Mouse (Mus musculus) liver, embryonic 14.5 days (tissue): Measurements from ENCODE around the gene Snx18. TPM values are rescaled to one million over a fixed set of nuclear protein-coding genes. Genes with fewer than 3 reads are reported as not detected.

ENCODE experiments used
- ATAC-seq: fragments of 200-750 bp; cut with Nextera tagmentation; 2 replicates; pipeline ENCODE4 v1.8.0; 2017; ENCODE audit warnings: moderate number of reproducible peaks, mild to moderate bottlenecking, moderate library complexity; ENCODE audit not compliant: insufficient read depth
- DNase-seq, 3 experiments: peaks; one replicate each; pipeline ENCODE4 v3.0.0-alpha.2; 2012 to 2013; ENCODE audit warnings: low read depth in 3 of 3, low spot score in 3 of 3
- H3K27ac ChIP-seq: fragments of 300-500 bp; sonication (generic); 2 replicates; pipeline ENCODE4 v1.5.1; 2014; ENCODE audit warnings: moderate library complexity, mild to moderate bottlenecking, control low read depth, inconsistent platforms
- H3K27me3 ChIP-seq: fragments of 300-500 bp; sonication (generic); 2 replicates; pipeline ENCODE4 v1.6.1; 2014; ENCODE audit warnings: mild to moderate bottlenecking, low read length, moderate library complexity; ENCODE audit not compliant: control insufficient read depth, insufficient read depth
- H3K36me3 ChIP-seq: fragments of 300-500 bp; sonication (generic); replicated peaks from 2 replicates; pipeline ENCODE4 v1.6.1; 2014; ENCODE audit warnings: low read depth; ENCODE audit not compliant: control insufficient read depth, insufficient read depth
- H3K4me1 ChIP-seq, 2 experiments: fragments of 200-500 bp in 1 of 2; fragments of 300-500 bp in 1 of 2; sonication (generic) in 1 of 2; replicated peaks; 2 replicates each; pipeline ENCODE4 v1.6.1; 2012 to 2014; ENCODE audit warnings: antibody characterized with exemption in 1 of 2, inconsistent platforms in 1 of 2, low read length in 1 of 2; ENCODE audit not compliant: control insufficient read depth in 2 of 2, insufficient read depth in 2 of 2
- H3K4me2 ChIP-seq: fragments of 300-500 bp; sonication (generic); 2 replicates; pipeline ENCODE4 v1.6.1; 2014; ENCODE audit warnings: low read depth, mild to moderate bottlenecking, control low read depth, moderate library complexity
- H3K4me3 ChIP-seq, 2 experiments: fragments of 200-500 bp in 1 of 2; fragments of 300-500 bp in 1 of 2; sonication (generic) in 1 of 2; 2 replicates each; pipeline ENCODE4 v1.5.1; 2012 to 2014; ENCODE audit warnings: low read depth in 2 of 2, low read length in 2 of 2, mild to moderate bottlenecking in 2 of 2, control low read depth in 1 of 2, inconsistent platforms in 1 of 2, moderate library complexity in 1 of 2; ENCODE audit not compliant: insufficient read depth in 1 of 2
- H3K9ac ChIP-seq: fragments of 300-500 bp; sonication (generic); replicated peaks from 2 replicates; pipeline ENCODE4 v1.6.1; 2014; ENCODE audit warnings: mild to moderate bottlenecking, control low read depth, moderate library complexity
- H3K9me3 ChIP-seq: fragments of 300-500 bp; sonication (generic); 2 replicates; pipeline ENCODE4 v1.6.1; 2016; ENCODE audit warnings: low read length, mixed read lengths; ENCODE audit not compliant: control insufficient read depth
- CTCF ChIP-seq: IDR thresholded peaks from 2 replicates; pipeline ENCODE4 v1.5.1; 2016; ENCODE audit warnings: antibody characterized with exemption, low read depth, control low read depth
- EP300 ChIP-seq: IDR thresholded peaks from 2 replicates; pipeline ENCODE4 v1.6.1; 2016; ENCODE audit warnings: antibody characterized with exemption, low read depth
- WGBS: fragments of 180-500 bp; shearing (Covaris S2); extraction: QIAGEN DNeasy Blood & Tissue Kit; methylation state at CpG from one replicate; pipeline ENCODE4 v1.1.7; 2014; ENCODE audit not compliant: insufficient replicate concordance; 5-methylcytosine and 5-hydroxymethylcytosine counted together
- polyA plus RNA-seq, 2 experiments: library from polyadenylated mRNA; depleted of rRNA in 1 of 2; stranded (reverse) in 1 of 2; unstranded in 1 of 2; fragments of >200 nt; fragmentation: Nextera tagmentation in 1 of 2; extraction: Ambion mirVana in 1 of 2; gene quantifications; 2 replicates each; pipeline versions ENCODE4 v1.2.1 to v1.2.3; 2012 to 2014

Gene Snx18
- polyA plus RNA-seq, 2 experiments, result 3.8 to 5.9 TPM

- no peaks in the 10 kb centered on the region for H3K27me3 ChIP-seq
- H3K27ac ChIP-seq, result no peak overlapping the region
- H3K9ac ChIP-seq, result no peak overlapping the region
- no peak for DNase-seq
- no peaks in the 10 kb centered on the region; a peak in 1 of 4 replicates for H3K4me1 ChIP-seq
- no peak overlapping the region for H3K4me2 ChIP-seq
- no peaks in the 10 kb centered on the region for H3K36me3 ChIP-seq
- TF ChIP-seq EP300 (no peak), CTCF (no peak)
- no peaks in the 10 kb centered on the region for H3K9me3 ChIP-seq
- ATAC-seq, result no peak
- 48% methylated on average over 9 of the region's 9 CpGs for WGBS
- no peak overlapping the region for H3K4me3 ChIP-seq
These were observed 46.2 kb downstream of the Snx18 start for GRCm38 (mm10) chr13:113572046-113572686.

- no peak for ATAC-seq
- no peak for DNase-seq
- no peak for TF ChIP-seq EP300
- TF ChIP-seq CTCF, result no peak
These were observed 48.8 kb downstream of the Snx18 start for GRCm38 (mm10) chr13:113569526-113569925.

GRCm38 (mm10) chr13:113566951-113567350 lies 51.4 kb downstream of the Snx18 start:
- WGBS, result 57% methylated on average over 5 of the region's 5 CpGs

More at GRCm38 (mm10) chr13:113569526-113569925, 48.8 kb downstream of the Snx18 start:
- Histone ChIP-seq H3K9me3 (no peaks in the 10 kb centered on the region), H3K27ac (no peak overlapping the region), H3K27me3 (no peaks in the 10 kb centered on the region), H3K4me3 (no peak overlapping the region), H3K4me2 (no peak overlapping the region), H3K9ac (no peak overlapping the region), H3K4me1 (no peaks in the 10 kb centered on the region; a peak in 1 of 4 replicates), H3K36me3 (no peaks in the 10 kb centered on the region)
- WGBS, result 19% methylated on average over 2 of the region's 2 CpGs

GRCm38 (mm10) chr13:113566411-113566810 lies 52.0 kb downstream of the Snx18 start:
- no peak for DNase-seq
- TF ChIP-seq EP300, result no peak
- 79% methylated on average over 7 of the region's 7 CpGs for WGBS
- Histone ChIP-seq H3K4me3 (no peak overlapping the region), H3K9ac (no peak overlapping the region), H3K27me3 (no peaks in the 10 kb centered on the region), H3K36me3 (no peaks in the 10 kb centered on the region), H3K4me1 (no peaks in the 10 kb centered on the region), H3K4me2 (no peak overlapping the region), H3K9me3 (no peaks in the 10 kb centered on the region), H3K27ac (no peak overlapping the region)
- ATAC-seq, result no peak

More at GRCm38 (mm10) chr13:113566951-113567350, 51.4 kb downstream of the Snx18 start:
- H3K4me1 ChIP-seq, result no peaks in the 10 kb centered on the region
- no peak for ATAC-seq
- no peak for DNase-seq
- no peak overlapping the region for H3K9ac ChIP-seq
- H3K27ac ChIP-seq, result no peak overlapping the region
- no peaks in the 10 kb centered on the region for H3K9me3 ChIP-seq
- H3K4me2 ChIP-seq, result no peak overlapping the region
- H3K4me3 ChIP-seq, result no peak overlapping the region
- TF ChIP-seq EP300, result no peak
- TF ChIP-seq CTCF, result no peak
- H3K36me3 ChIP-seq, result no peaks in the 10 kb centered on the region
- H3K27me3 ChIP-seq, result no peaks in the 10 kb centered on the region

- no peak for TF ChIP-seq CTCF
- no peak for TF ChIP-seq EP300
- 75% methylated on average over 9 of the region's 9 CpGs for WGBS
- no peak for DNase-seq
- Histone ChIP-seq H3K9ac (no peak overlapping the region), H3K4me3 (no peak overlapping the region), H3K4me2 (no peak overlapping the region), H3K4me1 (no peaks in the 10 kb centered on the region), H3K9me3 (no peaks in the 10 kb centered on the region), H3K36me3 (no peaks in the 10 kb centered on the region), H3K27me3 (no peaks in the 10 kb centered on the region), H3K27ac (no peak overlapping the region)
- ATAC-seq, result no peak
These were observed 58.7 kb downstream of the Snx18 start for GRCm38 (mm10) chr13:113559646-113560045.
